Mouse (Mus musculus): ENCODE measurements around the gene Fam71d. TPM values are rescaled to one million over a fixed set of nuclear protein-coding genes. Genes with fewer than 3 reads are reported as not detected.

The Fam71d gene
- total RNA-seq, 2 experiments from 2014 or later: 2.3 to 2.4 TPM

DNA sequence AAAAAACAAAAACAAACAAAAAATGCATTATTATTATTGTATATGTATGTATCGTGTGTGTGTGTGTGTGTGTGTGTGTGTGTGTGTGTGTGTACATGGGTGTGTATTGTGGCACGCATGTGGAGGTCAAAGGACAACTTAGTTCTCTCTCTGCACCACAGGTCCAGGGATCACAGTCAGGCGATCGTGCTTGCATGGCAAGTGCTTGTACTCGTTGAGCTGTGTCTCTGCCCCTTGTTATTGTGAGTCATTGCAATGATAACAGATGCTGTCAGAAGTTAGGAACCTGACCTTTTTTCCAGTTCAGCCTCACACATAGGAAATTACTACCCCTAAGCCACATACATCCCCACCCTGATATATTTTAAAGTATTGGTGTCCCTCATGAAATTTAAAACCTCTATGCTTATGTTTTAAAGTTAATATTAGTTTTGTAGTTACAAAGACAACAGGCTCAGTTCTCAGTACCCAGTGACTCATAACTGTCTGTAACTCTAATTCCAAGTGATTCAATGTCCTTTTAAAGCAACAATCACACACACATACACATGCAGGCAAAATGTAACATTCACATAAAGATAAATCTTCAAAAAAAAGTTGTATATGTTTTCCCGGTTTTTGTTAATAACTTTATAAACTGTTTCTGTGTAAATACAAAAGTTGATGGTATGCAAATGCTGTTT is 77.8 kb downstream of the Fam71d start:
- DNase-seq (ENCODE audit: low spot score in 2 of 2): no peak

GRCm38 (mm10) chr12:78773211-78773610 is 81.9 kb downstream of the Fam71d start:
- DNase-seq (ENCODE audit: low spot score in 2 of 2): no peak

DNA sequence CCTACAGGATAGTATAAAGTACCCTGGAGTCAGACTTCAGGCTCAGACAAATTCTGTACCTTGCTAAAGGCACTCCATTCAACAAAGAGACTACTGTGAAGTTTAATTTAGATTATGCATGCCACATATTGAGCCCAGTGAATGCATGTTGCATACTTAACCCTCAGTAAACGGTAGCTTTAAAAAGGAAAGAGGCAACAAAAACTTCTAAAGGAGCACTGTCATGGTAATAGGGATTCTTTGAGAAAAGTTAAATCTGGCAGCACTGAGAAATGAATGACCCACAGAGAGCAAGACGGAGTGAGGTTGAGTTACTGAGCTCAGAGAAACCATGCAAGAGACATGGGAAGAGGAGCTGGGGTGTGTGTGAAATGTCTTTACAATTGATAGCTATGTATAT is 86.6 kb downstream of the Fam71d start:
- DNase-seq (ENCODE audit: low spot score in 2 of 2): no peak

DNA sequence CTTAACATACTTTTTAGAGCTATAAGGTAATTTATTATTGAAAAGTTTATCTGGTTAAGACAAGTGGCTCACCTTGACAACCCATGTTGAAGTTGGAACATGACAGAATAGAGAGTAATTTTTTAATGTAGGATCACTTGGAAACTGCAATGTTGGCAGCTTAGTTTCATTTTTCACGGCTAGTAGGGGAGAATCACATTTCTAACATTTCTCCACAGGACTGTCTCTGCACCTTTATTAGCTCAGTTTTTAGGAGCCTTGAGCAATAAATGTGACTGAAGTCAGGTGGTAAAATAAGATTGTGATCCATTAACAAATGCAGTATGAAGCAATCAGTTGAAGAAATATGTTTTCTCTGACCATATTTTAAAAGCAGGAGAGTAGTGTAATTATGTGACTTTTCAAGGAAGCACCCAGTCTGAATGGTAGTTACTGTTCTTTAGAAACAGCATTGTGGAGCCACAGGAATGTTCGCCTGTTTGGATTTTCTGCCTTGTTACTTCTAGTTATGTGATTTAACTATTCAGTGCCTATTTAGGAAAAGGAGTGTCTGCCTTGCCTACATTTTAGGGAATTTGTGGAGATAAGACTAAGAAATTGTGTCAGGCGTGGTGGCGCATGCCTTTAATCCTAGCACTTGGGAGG is 87.2 kb downstream of the Fam71d start:
- DNase-seq (ENCODE audit: low spot score in 2 of 2): no peak

Other genes with a start within 250 kb of the Fam71d start
- gene Mpp5, start 57.4 kb downstream of the Fam71d start, total RNA-seq (2021): 10 to 100 TPM; 14.6 to 15.4 TPM
- 100 to 1,000 TPM; 181 to 190 TPM for gene Atp6v1d, start 170.1 kb downstream of the Fam71d start, total RNA-seq (2021)
- 10 to 100 TPM; 49.4 to 60.6 TPM for gene Eif2s1, start 170.3 kb downstream of the Fam71d start, total RNA-seq (2021)
- under 1 TPM; 0.30 to 0.56 TPM for gene Plek2, start 215.4 kb downstream of the Fam71d start, total RNA-seq (2021)